In the genomic region with DNA sequence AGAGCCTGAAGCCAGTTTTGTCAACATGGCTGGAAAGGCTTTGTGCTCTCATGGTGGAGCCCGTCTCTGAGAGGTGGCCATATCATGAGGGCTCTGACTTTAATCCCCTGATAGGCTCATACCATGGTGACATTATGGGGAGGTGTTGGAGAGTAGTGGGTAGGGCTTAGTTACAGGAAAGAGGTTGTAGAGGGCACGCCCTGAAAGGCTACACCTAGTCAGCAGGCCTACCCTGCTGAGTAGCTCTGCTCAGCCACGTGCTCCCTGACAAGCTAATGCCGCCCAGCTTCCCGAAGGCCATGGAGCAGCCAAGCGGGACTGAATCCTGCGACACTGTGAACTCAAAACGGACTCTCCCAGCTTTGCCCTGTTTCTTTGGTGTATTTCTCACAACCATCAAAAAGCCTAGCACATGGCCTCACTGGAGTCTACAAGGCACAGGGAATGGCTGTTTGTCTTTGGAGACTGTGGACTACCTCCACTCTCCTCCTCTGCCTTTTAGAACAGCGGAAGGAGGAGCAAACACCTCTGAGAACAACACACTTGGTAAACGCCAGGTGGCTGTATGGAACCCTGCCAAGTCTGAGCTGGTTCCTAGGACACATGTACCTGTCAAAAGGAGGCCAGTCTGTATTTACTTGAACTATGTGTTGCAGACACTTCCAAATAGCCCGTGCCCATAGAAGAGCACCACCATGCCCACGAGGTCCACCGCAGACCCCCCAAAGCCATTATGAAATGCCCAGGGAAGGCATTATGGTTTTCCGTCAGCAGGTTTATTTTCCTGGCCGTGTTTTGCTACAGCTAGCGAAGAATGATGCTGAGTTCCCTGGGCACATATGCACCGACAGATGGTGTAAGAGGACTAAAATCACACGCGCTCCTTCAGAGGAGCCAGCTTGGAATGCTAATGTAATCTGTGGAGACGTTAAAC, we compare ENCODE assay signal across 10 mouse cellular contexts.
DNase-seq lines count a peak whose midpoint lies in the region; ATAC-seq and TF ChIP-seq lines count a peak whose summit lies in the region.
"Had no signal": no experiment of that assay in that cellular context is flagged by ENCODE, and none has a peak within 500 bp of the region (broad histone marks: within the 10 kb centered on the region; RNA-seq: fewer than 3 reads in every experiment).

No protein-coding gene starts in this region.

- DNase-seq in liver, postnatal 0 days = peak; percentile 35
- DNase-seq in liver, embryonic 11.5 days (ENCODE audit: low spot score) = no peak
- DNase-seq in kidney, postnatal 0 days (ENCODE audit: low spot score) = peak; percentile 75
- DNase-seq in lung, adult 18-20 months = peak; percentile 80 to 84
- DNase-seq in right cerebral cortex, postnatal 4 days = peak; percentile 64
- no peak for DNase-seq in T-cell, adult 2 months (ENCODE audit: low spot score)
- DNase-seq in testis, postnatal 10 days (ENCODE audit: low spot score) = no peak

- no peaks in the 10 kb centered on the region for H3K27me3 ChIP-seq in liver, postnatal 0 days (ENCODE audit: insufficient read depth, low read length)
- no peaks in the 10 kb centered on the region for H3K27me3 ChIP-seq in liver, embryonic 11.5 days (replicated peaks; ENCODE audit: control insufficient read depth, insufficient read depth, low read length)
- H3K27me3 ChIP-seq in kidney, postnatal 0 days (ENCODE audit: insufficient read depth, low read length) = no peaks in the 10 kb centered on the region

- H3K4me2 ChIP-seq in liver, postnatal 0 days (ENCODE audit: low read depth, low read length) = no peak overlapping the region
- no peak overlapping the region for H3K4me2 ChIP-seq in liver, embryonic 11.5 days
- H3K4me2 ChIP-seq in kidney, postnatal 0 days (ENCODE audit: low read length) = no peak overlapping the region
- H3K4me2 ChIP-seq: heart, embryonic 13.5 days had no signal

- no peak overlapping the region for H3K9ac ChIP-seq in liver, postnatal 0 days (replicated peaks)
- no peak overlapping the region for H3K9ac ChIP-seq in liver, embryonic 11.5 days (ENCODE audit: low read depth, low read length)
- no peak overlapping the region for H3K9ac ChIP-seq in kidney, postnatal 0 days (ENCODE audit: low read depth, low read length)
- H3K9ac ChIP-seq: heart, embryonic 13.5 days had no signal

- H3K36me3 ChIP-seq in liver, postnatal 0 days (replicated peaks; ENCODE audit: insufficient read depth, low read length) = no peaks in the 10 kb centered on the region
- H3K36me3 ChIP-seq in liver, embryonic 11.5 days (ENCODE audit: control insufficient read depth, insufficient read depth, low read length) = no peaks in the 10 kb centered on the region
- no peaks in the 10 kb centered on the region for H3K36me3 ChIP-seq in kidney, postnatal 0 days (ENCODE audit: insufficient read depth, low read length)
- H3K36me3 ChIP-seq: heart, embryonic 13.5 days had no signal

- H3K27ac ChIP-seq in liver, postnatal 0 days (ENCODE audit: low read depth) = no peak overlapping the region
- H3K27ac ChIP-seq in liver, embryonic 11.5 days (ENCODE audit: low read depth, low read length) = no peak overlapping the region
- H3K27ac ChIP-seq in kidney, postnatal 0 days = peak overlapping the region; percentile 73
- H3K27ac ChIP-seq: heart, embryonic 13.5 days had no signal

- peaks cover 18% of the 10 kb centered on the region for H3K4me1 ChIP-seq in liver, postnatal 0 days (ENCODE audit: insufficient read depth)
- no peaks in the 10 kb centered on the region; the same call in 1 of the 2 replicates for H3K4me1 ChIP-seq in liver, embryonic 11.5 days (replicated peaks; ENCODE audit: control insufficient read depth, insufficient read depth, low read length)
- H3K4me1 ChIP-seq in kidney, postnatal 0 days (replicated peaks; ENCODE audit: insufficient read depth, low read length) = no peaks in the 10 kb centered on the region

- TF ChIP-seq CTCF in liver, postnatal 0 days (IDR thresholded peaks at IDR 0.05; ENCODE audit: low read depth) = no peak
- peak; percentile 60 for TF ChIP-seq CTCF in kidney, postnatal 0 days (IDR thresholded peaks at IDR 0.05; ENCODE audit: low read depth)

- no peak for ATAC-seq in liver, postnatal 0 days
- no peak for ATAC-seq in liver, embryonic 11.5 days (replicated peaks; ENCODE audit: low FRiP score)
- ATAC-seq in frontal cortex, adult (ENCODE audit: low TSS enrichment) = peak; percentile 82
- peak; percentile 92 for ATAC-seq in kidney, postnatal 0 days (replicated peaks; ENCODE audit: low FRiP score, low read depth)

- WGBS in liver, postnatal 0 days (ENCODE audit: insufficient replicate concordance) = 73% methylated on average over 20 of the region's 20 CpGs
- WGBS in liver, embryonic 11.5 days = 81% methylated on average over 20 of the region's 20 CpGs
- WGBS in kidney, postnatal 0 days = 54% methylated on average over 20 of the region's 20 CpGs

- H3K9me3 ChIP-seq in liver, postnatal 0 days (ENCODE audit: low read length) = no peaks in the 10 kb centered on the region
- no peaks in the 10 kb centered on the region for H3K9me3 ChIP-seq in liver, embryonic 11.5 days (ENCODE audit: control insufficient read depth, low read length)
- H3K9me3 ChIP-seq in kidney, postnatal 0 days (replicated peaks; ENCODE audit: low read length) = no peaks in the 10 kb centered on the region

- TF ChIP-seq EP300 in liver, postnatal 0 days (IDR thresholded peaks at IDR 0.05; ENCODE audit: low read depth) = no peak

- H3K4me3 ChIP-seq in liver, postnatal 0 days (ENCODE audit: low read depth, low read length) = no peak overlapping the region
- H3K4me3 ChIP-seq in liver, embryonic 11.5 days (ENCODE audit: low read depth, low read length) = no peak overlapping the region
- H3K4me3 ChIP-seq in kidney, postnatal 0 days (replicated peaks; ENCODE audit: low read depth, low read length) = no peak overlapping the region
- H3K4me3 ChIP-seq: heart, embryonic 13.5 days; myocyte had no signal

Comparison
In these comparisons a context has a peak if more than half of its experiments do, and no peak if none do; other contexts are left out.
1. DNase-seq: peak in liver, postnatal 0 days (single experiment), kidney, postnatal 0 days (single experiment), lung, adult 18-20 months (2 of 2) and right cerebral cortex, postnatal 4 days (single experiment); none in liver, embryonic 11.5 days (single experiment), T-cell, adult 2 months (single experiment) and testis, postnatal 10 days (single experiment).
2. ATAC-seq: peak in frontal cortex, adult (single experiment) and kidney, postnatal 0 days (single experiment); none in liver, postnatal 0 days (single experiment) and liver, embryonic 11.5 days (single experiment).